Mouse (Mus musculus): ENCODE results near the gene Mob1a. TPM values are rescaled to one million over a fixed set of nuclear protein-coding genes. Genes with fewer than 3 reads are reported as not detected.
"Not testable (repeated sequence)": the region's sequence is repeated elsewhere in the genome, so short reads cannot be mapped to it uniquely, and the experiment has no call there.

The Mob1a gene
- polyA plus RNA-seq, 1 experiment = 22.8 TPM

GRCm38 (mm10) chr6:83327591-83328190, 1.9 kb downstream of the Mob1a start:
- peaks cover 43% of the 10 kb centered on the region for H3K79me2 ChIP-seq (ENCODE audit: control insufficient read depth, insufficient read depth)
- peak overlapping the region; percentile 86 for H3K4me2 ChIP-seq (ENCODE audit: low read depth)
- no peak for TF ChIP-seq REST (IDR thresholded peaks at IDR 0.05; ENCODE audit: insufficient read depth, insufficient read length)
- TF ChIP-seq SRF (IDR thresholded peaks at IDR 0.05; ENCODE audit: control insufficient read depth, insufficient read length, low read depth) = no peak
- no peak for TF ChIP-seq POLR2AphosphoS2 (IDR thresholded peaks at IDR 0.05; ENCODE audit: insufficient read length, low read depth)
- TF ChIP-seq MAX (IDR thresholded peaks at IDR 0.05; ENCODE audit: low read depth) = no peak
- no peak for TF ChIP-seq MYOD1 (IDR thresholded peaks at IDR 0.05; ENCODE audit: control insufficient read depth in 1 of 3, insufficient read length in 2 of 3, low read depth in 2 of 3)
- TF ChIP-seq E2F4 (IDR thresholded peaks at IDR 0.05; ENCODE audit: insufficient read depth) = no peak
- no peak for TF ChIP-seq CEBPB (IDR thresholded peaks at IDR 0.05; ENCODE audit: insufficient read depth, poor library complexity, severe bottlenecking)
- no peak for TF ChIP-seq USF1 (IDR thresholded peaks at IDR 0.05; ENCODE audit: low read depth)
- no peak for TF ChIP-seq TCF3 (IDR thresholded peaks at IDR 0.05; ENCODE audit: insufficient read length, low read depth)
- no peak for TF ChIP-seq POLR2A (IDR thresholded peaks at IDR 0.05; ENCODE audit: insufficient read length, low read depth)
- TF ChIP-seq MYOG (IDR thresholded peaks at IDR 0.05; ENCODE audit: control insufficient read depth in 1 of 3, insufficient read depth in 1 of 3, insufficient read length in 2 of 3, low read depth in 2 of 3) = no peak
- no peak for TF ChIP-seq TCF12 (IDR thresholded peaks at IDR 0.05; ENCODE audit: insufficient read depth, poor library complexity, severe bottlenecking)
- no peaks in the 10 kb centered on the region for H3K27me3 ChIP-seq (ENCODE audit: control insufficient read depth, insufficient read depth, insufficient read length)
- no peak overlapping the region for H3ac ChIP-seq (ENCODE audit: control insufficient read depth, insufficient read length)
- peaks cover 23% of the 10 kb centered on the region for H3K36me3 ChIP-seq (ENCODE audit: control insufficient read depth, insufficient read depth)
- H3K4me3 ChIP-seq = peak overlapping the region; percentile 82

GRCm38 (mm10) chr6:83341387-83341786, 15.6 kb downstream of the Mob1a start:
- no peak for TF ChIP-seq MAX (IDR thresholded peaks at IDR 0.05; ENCODE audit: low read depth)
- TF ChIP-seq MYOG (IDR thresholded peaks at IDR 0.05; ENCODE audit: control insufficient read depth in 1 of 3, insufficient read depth in 1 of 3, insufficient read length in 2 of 3, low read depth in 2 of 3) = no peak
- TF ChIP-seq POLR2A (IDR thresholded peaks at IDR 0.05; ENCODE audit: insufficient read length, low read depth) = no peak
- no peak for TF ChIP-seq MYOD1 (IDR thresholded peaks at IDR 0.05; ENCODE audit: control insufficient read depth in 1 of 3, insufficient read length in 2 of 3, low read depth in 2 of 3)
- no peak for TF ChIP-seq TCF12 (IDR thresholded peaks at IDR 0.05; ENCODE audit: insufficient read depth, poor library complexity, severe bottlenecking)
- TF ChIP-seq POLR2AphosphoS2 (IDR thresholded peaks at IDR 0.05; ENCODE audit: insufficient read length, low read depth) = no peak
- TF ChIP-seq CEBPB (IDR thresholded peaks at IDR 0.05; ENCODE audit: insufficient read depth, poor library complexity, severe bottlenecking) = no peak
- TF ChIP-seq USF1 (IDR thresholded peaks at IDR 0.05; ENCODE audit: low read depth) = no peak
- TF ChIP-seq TCF3 (IDR thresholded peaks at IDR 0.05; ENCODE audit: insufficient read length, low read depth) = no peak
- no peak for TF ChIP-seq REST (IDR thresholded peaks at IDR 0.05; ENCODE audit: insufficient read depth, insufficient read length)
- no peak for TF ChIP-seq E2F4 (IDR thresholded peaks at IDR 0.05; ENCODE audit: insufficient read depth)
- TF ChIP-seq SRF (IDR thresholded peaks at IDR 0.05; ENCODE audit: control insufficient read depth, insufficient read length, low read depth) = no peak
- Histone ChIP-seq H3K27me3 (ENCODE audit: control insufficient read depth, insufficient read depth, insufficient read length) (no peaks in the 10 kb centered on the region), H3K36me3 (ENCODE audit: control insufficient read depth, insufficient read depth) (peaks cover 63% of the 10 kb centered on the region), H3K79me2 (ENCODE audit: control insufficient read depth, insufficient read depth) (peaks cover 5% of the 10 kb centered on the region), H3K4me2 (ENCODE audit: low read depth) (no peak overlapping the region), H3ac (ENCODE audit: control insufficient read depth, insufficient read length) (no peak overlapping the region), H3K4me3 (no peak overlapping the region)

- Histone ChIP-seq H3K36me3 (ENCODE audit: control insufficient read depth, insufficient read depth) (peaks cover 53% of the 10 kb centered on the region), H3ac (ENCODE audit: control insufficient read depth, insufficient read length) (no peak overlapping the region), H3K4me2 (ENCODE audit: low read depth) (no peak overlapping the region), H3K27me3 (ENCODE audit: control insufficient read depth, insufficient read depth, insufficient read length) (no peaks in the 10 kb centered on the region), H3K4me3 (no peak overlapping the region), H3K79me2 (ENCODE audit: control insufficient read depth, insufficient read depth) (peaks cover 5% of the 10 kb centered on the region)
- TF ChIP-seq CEBPB (IDR thresholded peaks at IDR 0.05; ENCODE audit: insufficient read depth, poor library complexity, severe bottlenecking) = no peak
- no peak for TF ChIP-seq TCF3 (IDR thresholded peaks at IDR 0.05; ENCODE audit: insufficient read length, low read depth)
- TF ChIP-seq REST (IDR thresholded peaks at IDR 0.05; ENCODE audit: insufficient read depth, insufficient read length) = no peak
- TF ChIP-seq E2F4 (IDR thresholded peaks at IDR 0.05; ENCODE audit: insufficient read depth) = no peak
- TF ChIP-seq MYOG (IDR thresholded peaks at IDR 0.05; ENCODE audit: control insufficient read depth in 1 of 3, insufficient read depth in 1 of 3, insufficient read length in 2 of 3, low read depth in 2 of 3) = no peak
- TF ChIP-seq POLR2A (IDR thresholded peaks at IDR 0.05; ENCODE audit: insufficient read length, low read depth) = no peak
- no peak for TF ChIP-seq USF1 (IDR thresholded peaks at IDR 0.05; ENCODE audit: low read depth)
- TF ChIP-seq MYOD1 (IDR thresholded peaks at IDR 0.05; ENCODE audit: control insufficient read depth in 1 of 3, insufficient read length in 2 of 3, low read depth in 2 of 3) = no peak
- no peak for TF ChIP-seq TCF12 (IDR thresholded peaks at IDR 0.05; ENCODE audit: insufficient read depth, poor library complexity, severe bottlenecking)
- no peak for TF ChIP-seq SRF (IDR thresholded peaks at IDR 0.05; ENCODE audit: control insufficient read depth, insufficient read length, low read depth)
- no peak for TF ChIP-seq POLR2AphosphoS2 (IDR thresholded peaks at IDR 0.05; ENCODE audit: insufficient read length, low read depth)
- no peak for TF ChIP-seq MAX (IDR thresholded peaks at IDR 0.05; ENCODE audit: low read depth)
Measured at GRCm38 (mm10) chr6:83342957-83343356, 17.1 kb downstream of the Mob1a start.

GRCm38 (mm10) chr6:83345285-83345684, 19.5 kb downstream of the Mob1a start:
- H3K4me2 ChIP-seq (ENCODE audit: low read depth); H3ac ChIP-seq (ENCODE audit: control insufficient read depth, insufficient read length); H3K27me3 ChIP-seq (ENCODE audit: control insufficient read depth, insufficient read depth, insufficient read length); H3K4me3 ChIP-seq; H3K79me2 ChIP-seq (ENCODE audit: control insufficient read depth, insufficient read depth): not testable (repeated sequence)
- peaks cover 33% of the 10 kb centered on the region for H3K36me3 ChIP-seq (ENCODE audit: control insufficient read depth, insufficient read depth)

- TF ChIP-seq CEBPB (IDR thresholded peaks at IDR 0.05; ENCODE audit: insufficient read depth, poor library complexity, severe bottlenecking) = no peak
- TF ChIP-seq USF1 (IDR thresholded peaks at IDR 0.05; ENCODE audit: low read depth) = peak; percentile 21
- no peak overlapping the region for H3ac ChIP-seq (ENCODE audit: control insufficient read depth, insufficient read length)
- no peak overlapping the region for H3K4me3 ChIP-seq
- H3K27me3 ChIP-seq (ENCODE audit: control insufficient read depth, insufficient read depth, insufficient read length) = no peaks in the 10 kb centered on the region
- H3K79me2 ChIP-seq (ENCODE audit: control insufficient read depth, insufficient read depth) = peaks cover 10% of the 10 kb centered on the region
- peaks cover 6% of the 10 kb centered on the region for H3K36me3 ChIP-seq (ENCODE audit: control insufficient read depth, insufficient read depth)
- no peak overlapping the region for H3K4me2 ChIP-seq (ENCODE audit: low read depth)
Measured at GRCm38 (mm10) chr6:83347916-83348315, 22.1 kb downstream of the Mob1a start.

Data from myocyte (in vitro differentiated cells).